9 mouse cellular contexts compared by ENCODE assay signal in genomic region chr4:137480191-137480992, GRCm38 (mm10). TPM values are rescaled to one million over a fixed set of nuclear protein-coding genes. Genes with fewer than 3 reads are reported as not detected.
DNase-seq lines count a peak whose midpoint lies in the region; ATAC-seq and TF ChIP-seq lines count a peak whose summit lies in the region.
"Had no signal": no experiment of that assay in that cellular context is flagged by ENCODE, and none has a peak within 500 bp of the region (broad histone marks: within the 10 kb centered on the region; RNA-seq: fewer than 3 reads in every experiment).

No protein-coding gene starts in this region.

- H3K4me3 ChIP-seq in hindbrain, embryonic 11.5 days (ENCODE audit: low read depth, low read length), result no peak overlapping the region
- no peak overlapping the region for H3K4me3 ChIP-seq in hindbrain, embryonic 14.5 days (replicated peaks; ENCODE audit: low read length)
- no peak overlapping the region for H3K4me3 ChIP-seq in embryonic facial prominence, embryonic 14.5 days (ENCODE audit: low read depth, low read length)
- H3K4me3 ChIP-seq in kidney, embryonic 16.5 days (ENCODE audit: low read length), result no peak overlapping the region
- H3K4me3 ChIP-seq in liver, postnatal 0 days (ENCODE audit: low read depth, low read length), result no peak overlapping the region

- no peak for TF ChIP-seq CTCF in liver, postnatal 0 days (IDR thresholded peaks at IDR 0.05; ENCODE audit: low read depth)

- H3K9me3 ChIP-seq in hindbrain, embryonic 11.5 days (ENCODE audit: control insufficient read depth, low read length), result no peaks in the 10 kb centered on the region
- no peaks in the 10 kb centered on the region for H3K9me3 ChIP-seq in hindbrain, embryonic 14.5 days (ENCODE audit: control insufficient read depth, low read length)
- no peaks in the 10 kb centered on the region for H3K9me3 ChIP-seq in embryonic facial prominence, embryonic 14.5 days (ENCODE audit: control insufficient read depth, low read length)
- H3K9me3 ChIP-seq in kidney, embryonic 16.5 days (ENCODE audit: low read length), result no peaks in the 10 kb centered on the region
- H3K9me3 ChIP-seq in liver, postnatal 0 days (ENCODE audit: low read length), result no peaks in the 10 kb centered on the region

- H3K27ac ChIP-seq in hindbrain, embryonic 11.5 days (ENCODE audit: low read depth, low read length), result no peak overlapping the region
- H3K27ac ChIP-seq in hindbrain, embryonic 14.5 days, result no peak overlapping the region
- peak overlapping the region; percentile 19; the same call in 1 of the 2 replicates for H3K27ac ChIP-seq in embryonic facial prominence, embryonic 14.5 days (replicated peaks; ENCODE audit: low read depth, low read length)
- H3K27ac ChIP-seq in kidney, embryonic 16.5 days (ENCODE audit: low read length), result peak overlapping the region; percentile 98
- peak overlapping the region; percentile 86 for H3K27ac ChIP-seq in liver, postnatal 0 days (ENCODE audit: low read depth)

- no peaks in the 10 kb centered on the region for H3K36me3 ChIP-seq in hindbrain, embryonic 11.5 days (ENCODE audit: control insufficient read depth, insufficient read depth, low read length)
- no peaks in the 10 kb centered on the region for H3K36me3 ChIP-seq in hindbrain, embryonic 14.5 days (replicated peaks; ENCODE audit: control insufficient read depth, insufficient read depth)
- H3K36me3 ChIP-seq in embryonic facial prominence, embryonic 14.5 days (ENCODE audit: control insufficient read depth, insufficient read depth, low read length), result no peaks in the 10 kb centered on the region
- H3K36me3 ChIP-seq in kidney, embryonic 16.5 days (ENCODE audit: insufficient read depth, low read length), result no peaks in the 10 kb centered on the region
- H3K36me3 ChIP-seq in liver, postnatal 0 days (replicated peaks; ENCODE audit: insufficient read depth, low read length), result no peaks in the 10 kb centered on the region

- ATAC-seq in hindbrain, embryonic 11.5 days (ENCODE audit: low FRiP score), result no peak
- no peak for ATAC-seq in hindbrain, embryonic 14.5 days (ENCODE audit: low FRiP score)
- no peak for ATAC-seq in embryonic facial prominence, embryonic 14.5 days (ENCODE audit: low read depth)
- ATAC-seq in kidney, embryonic 16.5 days (ENCODE audit: low FRiP score, low TSS enrichment), result peak; percentile 67
- ATAC-seq in liver, postnatal 0 days, result peak; percentile 91

- peak; percentile 25 for DNase-seq in hindbrain, embryonic 11.5 days (ENCODE audit: low spot score)
- DNase-seq in hindbrain, embryonic 14.5 days (ENCODE audit: low spot score), result no peak
- no peak for DNase-seq in embryonic facial prominence, embryonic 14.5 days (ENCODE audit: low spot score)
- peak; percentile 69 for DNase-seq in liver, postnatal 0 days
- no peak for DNase-seq in urinary bladder, postnatal 4 days (ENCODE audit: low spot score in 2 of 2)
- no peak for DNase-seq in layer of hippocampus, postnatal 25 days (ENCODE audit: extremely low spot score in 1 of 2, low spot score in 1 of 2)
- no peak for DNase-seq in ovary, postnatal 14 days (ENCODE audit: low spot score)
- DNase-seq: cerebellum, adult 9-10 months had no signal

- no peak overlapping the region for H3K9ac ChIP-seq in hindbrain, embryonic 11.5 days (ENCODE audit: low read depth, low read length)
- H3K9ac ChIP-seq in hindbrain, embryonic 14.5 days, result no peak overlapping the region
- H3K9ac ChIP-seq in embryonic facial prominence, embryonic 14.5 days (ENCODE audit: low read depth, low read length), result 0 out of 2 replicates have a peak overlapping the region, but pooled peaks have one; percentile 28
- H3K9ac ChIP-seq in kidney, embryonic 16.5 days (replicated peaks; ENCODE audit: low read length), result peak overlapping the region; percentile 59
- H3K9ac ChIP-seq in liver, postnatal 0 days (replicated peaks), result no peak overlapping the region

- H3K27me3 ChIP-seq in hindbrain, embryonic 11.5 days (ENCODE audit: control insufficient read depth, insufficient read depth, low read length), result no peaks in the 10 kb centered on the region
- H3K27me3 ChIP-seq in hindbrain, embryonic 14.5 days (ENCODE audit: control insufficient read depth, insufficient read depth, low read length), result no peaks in the 10 kb centered on the region
- H3K27me3 ChIP-seq in embryonic facial prominence, embryonic 14.5 days (replicated peaks; ENCODE audit: control insufficient read depth, insufficient read depth, low read length), result no peaks in the 10 kb centered on the region
- no peaks in the 10 kb centered on the region for H3K27me3 ChIP-seq in kidney, embryonic 16.5 days (ENCODE audit: insufficient read depth, low read length)
- H3K27me3 ChIP-seq in liver, postnatal 0 days (ENCODE audit: insufficient read depth, low read length), result no peaks in the 10 kb centered on the region

- no peak for TF ChIP-seq EP300 in liver, postnatal 0 days (IDR thresholded peaks at IDR 0.05; ENCODE audit: low read depth)

- H3K4me2 ChIP-seq in hindbrain, embryonic 11.5 days (replicated peaks; ENCODE audit: low read depth, low read length), result no peak overlapping the region
- H3K4me2 ChIP-seq in hindbrain, embryonic 14.5 days (replicated peaks), result no peak overlapping the region
- peak overlapping the region; percentile 12; the same call in 1 of the 2 replicates for H3K4me2 ChIP-seq in embryonic facial prominence, embryonic 14.5 days (ENCODE audit: low read depth, low read length)
- H3K4me2 ChIP-seq in kidney, embryonic 16.5 days (replicated peaks; ENCODE audit: low read depth, low read length), result peak overlapping the region; percentile 41
- peak overlapping the region; percentile 49 for H3K4me2 ChIP-seq in liver, postnatal 0 days (ENCODE audit: low read depth, low read length)

- WGBS in hindbrain, embryonic 11.5 days, result 12% methylated on average over 19 of the region's 19 CpGs
- WGBS in hindbrain, embryonic 14.5 days, result 16% methylated on average over 19 of the region's 19 CpGs
- 23% methylated on average over 19 of the region's 19 CpGs for WGBS in embryonic facial prominence, embryonic 14.5 days
- WGBS in kidney, embryonic 16.5 days, result 15% methylated on average over 19 of the region's 19 CpGs
- 48% methylated on average over 19 of the region's 19 CpGs for WGBS in liver, postnatal 0 days (ENCODE audit: insufficient replicate concordance)

- peaks cover 32% of the 10 kb centered on the region for H3K4me1 ChIP-seq in hindbrain, embryonic 11.5 days (replicated peaks; ENCODE audit: control insufficient read depth, insufficient read depth, low read length)
- peaks cover 20% of the 10 kb centered on the region for H3K4me1 ChIP-seq in hindbrain, embryonic 14.5 days (replicated peaks; ENCODE audit: control insufficient read depth, insufficient read depth, low read length)
- peaks cover 71% of the 10 kb centered on the region for H3K4me1 ChIP-seq in embryonic facial prominence, embryonic 14.5 days (ENCODE audit: control insufficient read depth, insufficient read depth, low read length)
- H3K4me1 ChIP-seq in kidney, embryonic 16.5 days (ENCODE audit: insufficient read depth, low read length), result peaks cover 95% of the 10 kb centered on the region
- peaks cover 63% of the 10 kb centered on the region for H3K4me1 ChIP-seq in liver, postnatal 0 days (ENCODE audit: insufficient read depth)

RNA-seq across cellular contexts. Expression of gene Hspg2, which starts 11.8 kb away (rescaled TPM):
- 14.7 and 18.1 TPM in 2 replicates for polyA plus RNA-seq in hindbrain, embryonic 11.5 days (2014; fragmentation: Nextera tagmentation; extraction: Ambion mirVana)
- 8.7 and 10.7 TPM in 2 replicates for polyA plus RNA-seq in hindbrain, embryonic 14.5 days (2014; fragmentation: Nextera tagmentation; extraction: Ambion mirVana)
- 64.8 and 67.2 TPM in 2 replicates for polyA plus RNA-seq in embryonic facial prominence, embryonic 14.5 days (2014; fragmentation: Nextera tagmentation; extraction: Ambion mirVana)
- 39.6 and 41.7 TPM in 2 replicates for polyA plus RNA-seq in kidney, embryonic 16.5 days (2015; fragmentation: Nextera tagmentation; extraction: Ambion mirVana)
- polyA plus RNA-seq in liver, postnatal 0 days (2015; fragmentation: Nextera tagmentation; extraction: Ambion mirVana), result 5.1 TPM in 2 replicates
- total RNA-seq in layer of hippocampus, postnatal 25 days (2021), result 10 to 100 TPM in 1 of 2 experiments, 1 to 10 TPM in 1; 5.6 to 10.8 TPM

RNA-seq across cellular contexts. Expression of gene 1700013G24Rik, which starts 27.3 kb away (rescaled TPM):
- not detected in 2 replicates for polyA plus RNA-seq in hindbrain, embryonic 11.5 days (2014; fragmentation: Nextera tagmentation; extraction: Ambion mirVana)
- not detected in 2 replicates for polyA plus RNA-seq in hindbrain, embryonic 14.5 days (2014; fragmentation: Nextera tagmentation; extraction: Ambion mirVana)
- 0.17 and 0.46 TPM in 2 replicates for polyA plus RNA-seq in embryonic facial prominence, embryonic 14.5 days (2014; fragmentation: Nextera tagmentation; extraction: Ambion mirVana)
- polyA plus RNA-seq in kidney, embryonic 16.5 days (2015; fragmentation: Nextera tagmentation; extraction: Ambion mirVana), result not detected in 2 replicates
- not detected in 2 replicates for polyA plus RNA-seq in liver, postnatal 0 days (2015; fragmentation: Nextera tagmentation; extraction: Ambion mirVana)
- total RNA-seq in layer of hippocampus, postnatal 25 days (2021), result not detected

RNA-seq across cellular contexts. Expression of gene Cela3b, which starts 50.1 kb away (rescaled TPM):
- not detected in 2 replicates for polyA plus RNA-seq in hindbrain, embryonic 11.5 days (2014; fragmentation: Nextera tagmentation; extraction: Ambion mirVana)
- polyA plus RNA-seq in hindbrain, embryonic 14.5 days (2014; fragmentation: Nextera tagmentation; extraction: Ambion mirVana), result not detected in 2 replicates
- 0.30 and 0.56 TPM in 2 replicates for polyA plus RNA-seq in embryonic facial prominence, embryonic 14.5 days (2014; fragmentation: Nextera tagmentation; extraction: Ambion mirVana)
- polyA plus RNA-seq in kidney, embryonic 16.5 days (2015; fragmentation: Nextera tagmentation; extraction: Ambion mirVana), result not detected in 2 replicates
- polyA plus RNA-seq in liver, postnatal 0 days (2015; fragmentation: Nextera tagmentation; extraction: Ambion mirVana), result 0.42 and 6.5 TPM in 2 replicates
- total RNA-seq in layer of hippocampus, postnatal 25 days (2021), result not detected

Comparison
In these comparisons a context has a peak if more than half of its experiments do, and no peak if none do; other contexts are left out.
1. DNase-seq: peak in hindbrain, embryonic 11.5 days (single experiment) and liver, postnatal 0 days (single experiment); none in hindbrain, embryonic 14.5 days (single experiment), embryonic facial prominence, embryonic 14.5 days (single experiment), urinary bladder, postnatal 4 days (0 of 2), layer of hippocampus, postnatal 25 days (0 of 2) and ovary, postnatal 14 days (single experiment).
2. ATAC-seq: peak in kidney, embryonic 16.5 days (single experiment) and liver, postnatal 0 days (single experiment); none in hindbrain, embryonic 11.5 days (single experiment), hindbrain, embryonic 14.5 days (single experiment) and embryonic facial prominence, embryonic 14.5 days (single experiment).
3. H3K27ac ChIP-seq: peak in embryonic facial prominence, embryonic 14.5 days (single experiment), kidney, embryonic 16.5 days (single experiment) and liver, postnatal 0 days (single experiment); none in hindbrain, embryonic 11.5 days (single experiment) and hindbrain, embryonic 14.5 days (single experiment).
4. H3K4me2 ChIP-seq: peak in embryonic facial prominence, embryonic 14.5 days (single experiment), kidney, embryonic 16.5 days (single experiment) and liver, postnatal 0 days (single experiment); none in hindbrain, embryonic 11.5 days (single experiment) and hindbrain, embryonic 14.5 days (single experiment).
5. H3K9ac ChIP-seq: peak in embryonic facial prominence, embryonic 14.5 days (single experiment) and kidney, embryonic 16.5 days (single experiment); none in hindbrain, embryonic 11.5 days (single experiment), hindbrain, embryonic 14.5 days (single experiment) and liver, postnatal 0 days (single experiment).